Mouse (Mus musculus) forelimb bud, embryonic 11.5 days (tissue): ENCODE data around the gene Naaladl1.
"Not testable (repeated sequence)": the region's sequence is repeated elsewhere in the genome, so short reads cannot be mapped to it uniquely, and the experiment has no call there.

Experiments
- DNase-seq: peaks from one replicate; pipeline ENCODE4 v3.0.0-alpha.2; 2012; ENCODE audit warnings: low read depth, low spot score

Naaladl1 gene

DNA sequence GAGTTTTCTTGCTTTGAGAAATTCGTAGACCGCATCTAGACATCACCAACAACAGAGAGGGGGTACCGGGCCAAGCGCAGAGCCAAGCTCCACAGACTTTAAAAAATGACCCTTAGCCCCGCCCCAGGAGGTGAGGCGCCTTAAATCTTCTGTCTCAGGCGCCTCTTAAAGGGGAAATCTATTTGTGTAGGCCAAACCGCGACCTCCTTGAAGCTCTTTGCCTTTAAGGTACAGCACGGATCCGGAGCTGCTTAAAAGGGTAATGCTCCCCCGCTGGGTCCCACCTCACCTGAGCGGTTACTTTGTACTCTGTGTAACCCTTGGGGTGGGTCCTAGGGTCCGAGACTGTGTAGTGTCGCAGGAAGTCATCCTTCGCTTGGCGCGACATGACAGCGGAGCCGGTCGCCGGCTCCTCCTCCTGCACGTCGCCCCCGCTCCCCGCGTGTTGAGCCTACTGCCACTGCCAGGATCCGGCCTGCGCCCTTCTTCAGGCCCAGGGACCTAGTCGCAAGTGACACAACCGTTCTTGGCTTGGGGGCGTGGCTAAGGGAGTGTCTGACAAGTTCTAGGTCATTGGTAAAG is 22.3 kb downstream of the Naaladl1 start, which contains the start of gene Snx15:
Snx15 (minus strand) TSS at position 545 of the 582 bp plus-strand sequence.
- peak; percentile 95 for DNase-seq

DNA sequence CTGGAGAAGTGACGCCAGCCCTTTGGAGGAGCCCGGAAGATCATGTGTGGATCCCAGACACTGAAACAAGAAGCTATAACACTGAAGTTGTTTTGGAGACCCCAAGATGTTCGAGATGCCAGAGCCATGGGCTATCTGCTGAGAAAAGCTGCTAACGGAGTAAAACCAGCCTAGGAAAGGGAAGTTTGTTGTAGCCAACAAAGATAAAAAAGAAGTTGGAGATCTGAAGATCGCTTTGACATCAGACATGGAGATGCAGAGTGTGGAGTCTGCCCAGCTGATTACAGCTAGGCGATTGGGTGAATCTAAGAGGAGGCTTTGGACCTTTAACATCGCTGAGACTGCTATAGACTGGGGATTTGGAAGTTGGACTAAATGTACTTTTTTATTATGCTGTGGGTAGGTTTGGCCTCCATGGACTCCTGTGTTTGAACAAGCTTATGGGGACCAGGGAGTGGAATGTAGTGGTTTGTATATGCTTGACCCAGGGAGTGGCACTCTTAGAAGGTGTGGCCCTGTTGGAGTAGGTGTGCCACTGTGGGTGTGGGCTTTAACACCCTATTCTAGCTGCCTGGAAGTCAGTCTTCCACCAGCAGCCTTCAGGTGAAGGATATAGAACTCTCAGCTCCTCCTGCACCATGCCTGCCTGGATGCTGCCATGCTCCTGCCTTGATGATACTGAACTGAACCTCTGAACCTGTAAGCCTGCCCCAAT is 25.0 kb downstream of the Naaladl1 start:
- not testable (repeated sequence) for DNase-seq

DNA sequence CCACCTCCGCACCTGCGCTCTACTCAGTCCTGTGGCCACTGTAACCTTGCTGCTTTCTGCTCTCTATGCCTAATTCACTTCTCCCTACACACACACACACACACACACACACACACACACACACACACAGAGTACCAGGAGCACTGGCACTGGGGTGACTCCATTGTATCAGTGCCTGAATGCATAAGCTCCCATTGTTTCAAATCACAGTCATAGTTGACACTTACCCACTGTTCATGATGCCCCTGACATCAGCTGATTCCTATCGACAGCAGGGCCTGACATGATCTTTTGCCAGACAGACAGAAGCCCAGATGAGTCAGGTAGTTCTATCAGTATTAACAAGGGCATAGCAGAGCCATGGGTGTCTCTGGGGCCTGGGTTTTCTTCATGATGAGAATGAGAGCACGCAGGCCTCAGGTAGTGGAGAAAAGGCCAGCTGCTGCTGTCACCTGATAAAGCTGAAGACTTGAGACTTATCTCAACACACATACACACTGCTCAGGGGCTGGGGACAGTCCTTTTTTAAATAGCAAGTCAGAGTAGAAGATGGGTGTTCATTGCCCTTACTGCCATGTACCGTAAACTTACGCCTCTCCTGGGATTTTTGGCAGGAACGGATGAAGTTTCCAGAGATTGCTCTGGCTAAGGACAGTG is 26.7 kb downstream of the Naaladl1 start:
- no peak for DNase-seq

DNA sequence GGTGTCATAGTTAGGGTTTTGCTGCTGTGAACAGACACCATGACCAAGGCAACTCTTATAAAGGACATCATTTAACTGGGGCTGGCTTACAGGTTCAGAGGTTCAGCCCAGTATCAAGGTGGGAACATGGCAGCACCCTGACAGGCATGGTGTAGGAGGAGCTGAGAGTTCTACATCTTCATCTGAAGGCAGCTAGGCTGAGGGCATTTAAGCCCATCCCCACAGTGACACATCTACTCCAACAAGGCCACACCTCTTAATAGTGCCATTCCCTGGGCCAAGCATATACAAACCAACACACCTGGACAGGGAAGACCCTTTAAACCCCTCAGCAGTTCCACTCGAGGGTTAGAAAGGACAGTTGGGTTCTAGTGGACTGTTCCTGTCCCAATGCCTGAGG is 27.6 kb downstream of the Naaladl1 start:
- not testable (repeated sequence) for DNase-seq

DNA sequence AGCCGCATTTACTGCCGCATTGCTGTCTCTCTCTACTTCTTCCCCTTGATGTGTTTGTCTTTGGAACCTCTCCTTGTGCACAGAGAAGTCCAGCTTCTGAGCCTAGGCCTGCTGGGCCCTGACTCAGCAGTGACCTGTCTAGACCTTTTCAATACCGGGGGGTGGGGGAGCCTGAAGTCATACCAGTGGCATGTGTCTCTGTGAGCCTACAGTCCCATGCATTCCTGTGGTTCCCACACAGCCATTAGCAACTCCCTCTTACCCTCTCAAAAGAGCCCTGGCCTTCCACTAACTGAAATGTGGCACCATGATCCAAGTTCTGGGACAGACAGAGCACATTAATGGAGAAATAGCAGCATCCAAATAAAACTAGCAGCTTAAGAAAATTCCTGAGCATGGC is 30.8 kb downstream of the Naaladl1 start:
- no peak for DNase-seq

DNA sequence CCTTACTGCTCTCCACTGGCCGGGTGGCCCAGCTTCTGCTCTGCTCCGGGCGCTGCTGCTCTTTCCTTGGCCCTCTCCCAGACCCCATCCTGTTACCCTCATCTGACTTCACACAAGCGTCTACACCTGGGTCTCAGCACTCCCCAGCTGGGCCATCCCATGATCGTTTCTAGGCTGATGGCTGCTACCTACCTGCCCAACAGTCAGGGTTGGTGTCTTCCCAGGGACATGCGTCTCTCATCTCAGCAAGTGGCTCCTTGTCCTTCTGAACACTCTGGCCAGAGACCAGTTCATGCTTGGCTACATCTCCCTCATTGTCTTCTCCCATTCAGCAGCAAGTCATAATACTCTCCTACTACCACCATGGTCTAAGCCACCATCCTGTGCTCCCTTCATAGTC is 34.1 kb downstream of the Naaladl1 start:
- DNase-seq: no peak

DNA sequence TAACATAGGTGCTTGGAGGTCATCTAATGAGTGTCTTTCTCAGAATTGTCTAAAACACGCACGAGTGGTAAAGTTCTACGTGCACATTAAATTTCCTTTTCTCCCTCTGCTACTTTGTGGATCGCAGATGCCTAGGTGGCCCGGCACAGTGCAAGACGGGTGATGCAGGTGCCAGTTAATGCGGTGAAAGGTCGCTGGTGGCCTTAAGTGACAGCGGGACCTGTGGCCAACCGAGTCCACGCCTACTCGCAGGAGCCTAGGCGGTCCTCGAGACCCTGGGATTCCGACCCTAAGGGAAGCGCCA is 34.7 kb downstream of the Naaladl1 start:
- DNase-seq: no peak

DNA sequence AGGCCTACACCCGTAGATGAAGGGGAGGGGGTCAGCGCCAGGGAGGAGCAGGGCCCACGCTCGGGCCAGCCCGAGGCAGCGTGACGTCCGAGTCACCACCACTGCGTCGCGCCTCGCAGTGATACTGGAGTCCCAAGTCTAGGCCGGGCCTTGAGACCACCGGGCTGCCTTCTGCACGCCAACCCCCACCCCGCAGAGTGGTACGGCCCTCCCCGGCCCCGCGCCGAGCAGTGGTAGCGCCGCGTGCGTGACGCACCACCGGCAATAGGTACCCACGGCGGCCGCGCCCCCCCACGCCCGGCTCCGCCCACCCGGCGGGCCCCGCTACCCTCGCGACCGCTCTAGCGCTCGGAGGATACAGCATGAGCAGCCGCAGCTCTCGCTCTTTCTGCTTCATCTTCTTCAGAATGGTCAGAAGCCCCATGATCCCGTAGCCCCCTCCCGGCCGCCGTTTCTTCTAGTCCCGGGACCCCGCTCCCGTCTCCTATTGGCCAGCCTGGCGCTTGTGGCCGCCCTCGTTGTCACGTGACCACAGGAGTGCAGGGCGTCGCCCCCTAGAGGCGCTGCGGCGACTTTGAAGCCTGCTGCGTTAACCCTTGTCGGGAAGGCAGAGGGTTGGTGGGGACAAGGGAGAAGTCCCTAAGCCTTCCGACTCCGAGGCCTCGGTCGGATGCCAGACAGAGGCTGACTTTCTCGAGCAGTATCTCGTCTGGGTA is 35.3 kb downstream of the Naaladl1 start, which contains the start of gene Batf2:
Batf2 (plus strand) TSS at position 306 of the 716 bp plus-strand sequence.
- peak; percentile 97 for DNase-seq

DNA sequence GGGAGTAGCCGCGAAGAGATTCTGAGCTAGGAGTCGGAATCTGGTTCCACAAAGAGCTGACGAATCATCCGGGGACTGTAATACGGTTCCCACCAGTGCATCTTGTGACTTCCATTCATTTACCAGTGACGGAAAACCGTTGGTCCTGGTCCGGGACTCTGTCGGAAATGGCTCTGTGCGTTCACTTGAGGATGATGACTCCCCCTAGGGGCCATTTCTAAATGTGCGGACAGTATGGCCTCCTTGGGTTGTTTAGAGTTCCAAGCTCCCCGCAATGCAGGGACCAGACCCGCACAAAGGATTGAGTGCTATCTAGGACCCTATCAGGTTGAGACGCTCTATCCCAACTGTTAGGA is 35.8 kb downstream of the Naaladl1 start, which contains the start of gene Arl2:
Arl2 (minus strand) TSS at position 155 of the 356 bp plus-strand sequence.
- peak; percentile 92 for DNase-seq

DNA sequence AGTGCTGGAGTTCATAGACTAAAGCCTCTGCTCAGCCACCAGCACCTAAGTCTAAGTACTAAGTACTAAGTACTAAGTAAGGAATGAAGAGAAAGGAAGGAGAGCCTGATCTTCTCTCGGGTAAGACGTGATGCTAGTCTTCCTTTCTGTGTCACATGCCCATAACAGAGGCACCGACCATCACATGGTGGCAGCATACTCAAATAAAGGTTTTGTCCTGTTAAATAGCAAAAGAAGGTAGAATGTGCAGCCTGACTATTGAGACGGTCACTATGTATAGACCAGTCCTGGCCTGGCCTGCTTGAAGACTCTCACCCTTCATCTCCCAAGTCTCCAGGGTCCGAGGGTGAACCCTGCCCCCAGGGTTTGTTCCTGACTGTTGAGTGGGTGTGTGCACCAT is 39.3 kb downstream of the Naaladl1 start:
- no peak for DNase-seq

DNA sequence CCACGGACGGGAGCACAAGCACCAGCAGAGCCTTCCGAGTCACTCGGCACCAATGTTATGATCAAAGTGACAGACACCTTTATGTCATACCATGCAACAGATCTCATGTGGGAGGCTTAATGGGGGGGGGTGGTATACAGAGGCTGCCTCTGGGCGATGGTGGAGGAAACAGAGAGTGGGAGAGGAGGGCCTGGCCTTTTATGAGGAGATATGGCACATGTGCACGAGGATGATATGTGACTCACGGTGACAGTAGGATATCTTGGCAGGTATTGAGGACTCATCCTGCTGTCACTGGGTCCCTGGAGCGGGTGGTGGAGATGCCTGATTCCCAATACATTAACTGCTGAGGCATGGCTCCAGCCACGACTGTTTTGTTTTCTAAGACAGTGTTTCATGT is 49.6 kb downstream of the Naaladl1 start:
- DNase-seq: no peak

DNA sequence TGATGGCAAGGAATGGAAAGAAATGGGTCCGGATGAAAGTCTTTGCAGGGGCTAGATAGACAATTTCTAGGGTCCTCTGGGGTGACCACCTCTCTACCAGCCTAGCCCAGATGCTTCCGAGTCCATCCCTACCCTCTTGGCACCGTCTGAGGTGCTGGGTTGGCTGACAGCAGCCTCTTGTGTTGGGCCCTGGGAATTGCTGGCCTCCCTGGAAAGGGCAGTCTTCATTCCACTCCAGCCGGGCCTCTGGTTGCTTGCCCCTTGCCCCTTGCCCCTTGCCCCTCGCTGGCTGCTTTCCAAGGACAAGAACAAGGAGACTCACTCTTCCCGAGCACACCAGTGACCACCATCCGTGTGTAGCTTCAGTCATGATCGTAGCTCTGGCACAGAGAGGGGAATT is 50.8 kb downstream of the Naaladl1 start:
- DNase-seq: no peak

DNA sequence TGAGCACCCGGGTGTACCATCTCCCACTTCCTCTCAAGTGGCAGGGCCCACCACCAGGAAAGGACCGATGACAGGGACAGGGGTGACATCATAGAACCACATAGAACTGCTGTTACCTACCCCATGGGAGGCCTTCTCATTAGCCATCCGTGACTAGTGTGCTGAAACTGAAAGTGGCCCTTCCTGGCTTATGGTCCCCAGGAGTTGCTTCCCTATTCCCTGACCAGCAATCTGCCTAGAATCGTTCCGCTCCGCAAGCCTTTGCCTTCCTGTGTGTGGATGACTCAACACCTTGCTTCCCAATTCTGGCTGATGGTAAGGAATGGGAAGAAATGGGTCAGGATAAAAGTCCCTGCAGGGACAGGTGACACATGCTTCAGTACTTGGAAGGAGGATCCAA is 51.6 kb downstream of the Naaladl1 start:
- DNase-seq: no peak

DNA sequence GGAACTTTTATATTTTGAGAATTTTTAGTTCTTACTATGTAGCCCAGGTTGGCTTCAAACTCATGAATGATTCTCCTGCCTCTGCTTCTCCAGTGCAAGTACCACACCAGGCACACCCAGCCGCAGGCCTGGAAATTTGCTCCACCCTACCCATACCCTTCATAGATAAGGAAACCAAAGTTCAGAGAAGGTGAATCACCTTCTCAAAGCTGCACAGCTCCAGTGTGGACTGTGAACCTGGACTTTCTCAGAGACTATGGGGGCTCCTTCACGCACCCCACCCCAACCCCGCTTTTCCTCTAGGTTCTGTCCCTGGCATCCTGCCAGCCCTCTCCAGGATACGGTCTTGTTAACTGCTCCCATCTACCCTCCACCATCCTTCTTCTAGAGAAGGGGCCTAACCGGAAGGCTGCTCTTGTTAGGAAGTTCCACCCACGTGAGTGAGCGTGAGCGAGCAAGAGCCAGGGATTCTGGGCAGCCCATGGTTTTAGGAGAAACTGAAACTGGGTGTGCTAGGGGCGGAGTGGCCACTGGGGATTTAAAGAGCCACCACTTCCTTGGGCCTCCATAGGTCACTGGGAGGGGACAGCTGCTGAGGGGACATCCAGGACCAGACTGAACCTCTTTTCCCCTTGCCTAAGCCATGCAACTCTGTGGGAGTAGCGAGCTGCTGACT is 58.4 kb downstream of the Naaladl1 start:
- DNase-seq: no peak
